Mouse (Mus musculus): ENCODE measurements around the gene Shq1.

- TF ChIP-seq CTCF (IDR thresholded peaks at IDR 0.05; ENCODE audit: control insufficient read depth, insufficient read depth, insufficient read length) (no peak), MYOG (IDR thresholded peaks at IDR 0.05; ENCODE audit: control insufficient read depth, extremely low read depth, insufficient read length) (no peak), USF1 (IDR thresholded peaks at IDR 0.05; ENCODE audit: low read depth) (no peak), MYOD1 (IDR thresholded peaks at IDR 0.05; ENCODE audit: control insufficient read depth, insufficient read length, low read depth) (no peak), MAX (IDR thresholded peaks at IDR 0.05) (no peak), CEBPB (IDR thresholded peaks at IDR 0.05; ENCODE audit: low read depth) (no peak), FOSL1 (IDR thresholded peaks at IDR 0.05; ENCODE audit: insufficient read depth, low read length, poor library complexity, severe bottlenecking) (no peak)
Measured at GRCm38 (mm10) chr6:100700774-100701173, 29.8 kb upstream of the Shq1 start.

Measured in C2C12 (cell line).